Mouse (Mus musculus) bone marrow macrophage, adult 2 months (primary cell): ENCODE results near the gene Cldn34b2. TPM values are rescaled to one million over a fixed set of nuclear protein-coding genes. Genes with fewer than 3 reads are reported as not detected.
"Not testable (repeated sequence)": the region's sequence is repeated elsewhere in the genome, so short reads cannot be mapped to it uniquely, and the experiment has no call there.

Experiments
- H3K27ac ChIP-seq: 2 replicates; pipeline ENCODE4 v1.5.1; 2012; ENCODE audit warnings: low read depth, low read length; ENCODE audit not compliant: insufficient read depth
- H3K4me1 ChIP-seq: 2 replicates; pipeline ENCODE4 v1.6.1; 2012; ENCODE audit warnings: low read length; ENCODE audit not compliant: control insufficient read depth, insufficient read depth
- H3K4me3 ChIP-seq: 2 replicates; pipeline ENCODE4 v1.5.1; 2012; ENCODE audit warnings: mild to moderate bottlenecking, low read length, moderate library complexity; ENCODE audit not compliant: insufficient read depth
- CTCF ChIP-seq: IDR thresholded peaks from 2 replicates; pipeline ENCODE4 v1.5.1; 2012; ENCODE audit warnings: low read depth, mild to moderate bottlenecking, low read length, moderate library complexity
- POLR2A ChIP-seq: IDR thresholded peaks from 2 replicates; pipeline ENCODE4 v1.6.1; 2012; ENCODE audit warnings: mild to moderate bottlenecking, low read depth, low read length, borderline replicate concordance
- polyA plus RNA-seq: library from polyadenylated mRNA; stranded (reverse); fragments of >200 nt; gene quantifications from 2 replicates; pipeline ENCODE4 v1.2.4, GENCODE M21; 2012; ENCODE audit not compliant: missing spikeins, insufficient read depth, insufficient read length

The Cldn34b2 gene
- polyA plus RNA-seq, 1 experiment, result not detected

GRCm38 (mm10) chrX:155144718-155145117 is 16.5 kb upstream of the Cldn34b2 start:
- TF ChIP-seq POLR2A (no peak), CTCF (no peak)
- no peak overlapping the region for H3K4me3 ChIP-seq

GRCm38 (mm10) chrX:155098024-155098423 is 30.2 kb downstream of the Cldn34b2 start:
- H3K4me3 ChIP-seq, result no peak overlapping the region
- H3K27ac ChIP-seq, result no peak overlapping the region
- no peaks in the 10 kb centered on the region for H3K4me1 ChIP-seq
- no peak for TF ChIP-seq CTCF
- no peak for TF ChIP-seq POLR2A

More at GRCm38 (mm10) chrX:155144718-155145117, 16.5 kb upstream of the Cldn34b2 start:
- H3K4me1 ChIP-seq, result peaks cover 2% of the 10 kb centered on the region; the same call in 1 of the 2 replicates
- H3K27ac ChIP-seq, result no peak overlapping the region

GRCm38 (mm10) chrX:155093566-155093965 is 34.6 kb downstream of the Cldn34b2 start, which contains the start of gene Magea2:
Gene Magea2 (minus strand): TSS chrX:155093666.
- not testable (repeated sequence) for H3K4me1 ChIP-seq, H3K27ac ChIP-seq, H3K4me3 ChIP-seq

- not testable (repeated sequence) for H3K4me3 ChIP-seq, H3K4me1 ChIP-seq, H3K27ac ChIP-seq
Observed at GRCm38 (mm10) chrX:155089693-155090092, 38.5 kb downstream of the Cldn34b2 start, which contains the start of gene Magea1. Gene Magea1 (minus strand): TSS chrX:155089793.

Other genes with a start within 250 kb of the Cldn34b2 start
- gene Cldn34b1, start 238.1 kb downstream of the Cldn34b2 start, polyA plus RNA-seq, result not detected in 2 replicates
- gene Magea6, start 192.4 kb downstream of the Cldn34b2 start, polyA plus RNA-seq, result not detected in 2 replicates
- not detected in 2 replicates for gene Magea3, start 178.9 kb downstream of the Cldn34b2 start, polyA plus RNA-seq
- gene Magea8, start 132.6 kb downstream of the Cldn34b2 start, polyA plus RNA-seq, result not detected in 2 replicates
- gene Magea5, start 65.3 kb downstream of the Cldn34b2 start, polyA plus RNA-seq, result not detected in 2 replicates
- not detected in 2 replicates for gene Magea1, start 38.6 kb downstream of the Cldn34b2 start, polyA plus RNA-seq
- gene Magea2, start 34.7 kb downstream of the Cldn34b2 start, polyA plus RNA-seq, result not detected in 2 replicates
- 665 and 747 TPM in 2 replicates for gene Sat1, start 88.0 kb upstream of the Cldn34b2 start, polyA plus RNA-seq
- 34.9 and 37.1 TPM in 2 replicates for gene Acot9, start 134.0 kb upstream of the Cldn34b2 start, polyA plus RNA-seq
- gene Prdx4, start 212.3 kb upstream of the Cldn34b2 start, polyA plus RNA-seq, result 134 and 150 TPM in 2 replicates